Mouse (Mus musculus) regulatory T cell (primary cell): ENCODE data around the gene Tnpo1.

ENCODE experiments used
- in situ Hi-C: fragments of 300-600 bp; cut with MboI, MseI; formaldehyde crosslinking; loops from one replicate; pipeline ENCODE4 v1.15.1; 2025; ENCODE audit warnings: high pct_unique_total_duplicates

Tnpo1 gene

DNA sequence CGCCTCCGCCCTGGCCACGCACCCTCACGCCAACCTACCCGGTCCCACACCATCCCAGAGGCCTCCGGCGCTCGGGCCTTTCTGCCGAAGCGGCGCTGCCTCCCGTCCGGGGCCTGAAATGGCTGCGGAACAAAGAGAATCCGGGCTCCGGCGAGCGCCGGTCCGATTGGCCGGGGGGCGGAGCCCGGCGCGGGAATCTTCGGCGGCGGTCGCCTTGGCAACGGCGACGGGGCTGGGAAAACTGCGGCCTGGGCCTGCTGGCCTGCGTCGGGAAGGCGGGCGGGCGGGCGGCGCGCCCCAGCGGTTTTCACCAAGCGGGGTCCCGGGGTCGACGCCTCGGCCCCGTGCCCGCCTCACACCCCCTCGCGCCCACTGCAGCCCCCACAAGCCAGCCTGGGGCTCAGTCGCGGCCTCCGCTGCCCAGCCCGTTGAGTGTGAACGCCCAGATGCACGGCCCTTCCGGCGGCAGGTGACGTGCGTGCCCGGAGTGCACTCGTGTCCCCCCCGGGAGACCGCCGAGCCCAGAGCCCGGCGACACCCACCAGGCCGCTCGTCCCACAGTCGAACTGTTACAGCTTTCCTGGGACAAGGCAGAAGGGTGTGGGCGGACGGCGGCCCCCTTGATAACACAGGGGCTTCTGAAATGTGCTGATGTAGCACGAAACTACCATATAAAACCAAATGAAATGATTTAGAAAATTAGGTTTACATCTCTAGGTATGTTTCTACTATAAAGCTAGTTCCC lies at the start of gene Tnpo1:
Tnpo1 (minus strand) TSS at position 172 of the 745 bp plus-strand sequence.
- in situ Hi-C loops: no loop called here

DNA sequence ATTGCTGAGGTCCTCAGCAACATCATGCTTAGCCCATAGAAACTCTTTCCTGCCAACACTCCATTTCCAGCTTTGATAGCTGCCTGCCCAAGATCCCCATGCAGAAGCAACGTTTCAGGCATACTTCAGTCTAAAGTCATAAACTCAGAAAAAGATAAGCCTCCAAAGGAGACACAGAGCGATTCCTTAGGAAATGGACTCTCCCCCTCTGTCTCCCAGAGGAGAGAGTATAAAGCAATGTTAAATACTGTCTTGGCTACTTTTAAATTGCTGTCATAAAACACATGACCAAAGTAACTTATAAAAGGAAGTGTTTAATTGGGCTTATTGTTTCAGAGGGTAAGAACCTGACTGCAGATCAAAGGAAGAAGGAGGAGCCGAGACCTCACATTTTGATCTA lies 45.9 kb upstream of the Tnpo1 start:
- in situ Hi-C loops: no loop called here

DNA sequence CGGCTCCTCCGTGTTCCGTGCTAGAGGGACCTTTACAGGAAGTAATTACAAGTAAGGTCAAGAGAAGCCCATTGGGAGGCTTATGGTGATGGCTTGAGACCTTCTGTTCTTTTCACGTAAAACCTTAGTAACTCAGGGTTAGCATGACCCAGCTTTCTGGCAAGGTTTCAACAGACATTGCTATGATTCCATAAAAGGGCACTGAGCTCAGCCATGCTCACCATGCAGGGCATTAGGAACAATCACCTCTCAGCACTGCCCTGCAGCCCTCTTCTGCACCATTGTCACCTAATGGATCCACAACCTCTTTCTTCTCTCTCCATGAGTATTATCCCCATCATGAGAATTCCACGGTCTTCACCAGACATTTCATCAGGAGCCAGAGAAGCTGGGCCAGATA lies 45.5 kb upstream of the Tnpo1 start:
- in situ Hi-C loops: no loop called here

DNA sequence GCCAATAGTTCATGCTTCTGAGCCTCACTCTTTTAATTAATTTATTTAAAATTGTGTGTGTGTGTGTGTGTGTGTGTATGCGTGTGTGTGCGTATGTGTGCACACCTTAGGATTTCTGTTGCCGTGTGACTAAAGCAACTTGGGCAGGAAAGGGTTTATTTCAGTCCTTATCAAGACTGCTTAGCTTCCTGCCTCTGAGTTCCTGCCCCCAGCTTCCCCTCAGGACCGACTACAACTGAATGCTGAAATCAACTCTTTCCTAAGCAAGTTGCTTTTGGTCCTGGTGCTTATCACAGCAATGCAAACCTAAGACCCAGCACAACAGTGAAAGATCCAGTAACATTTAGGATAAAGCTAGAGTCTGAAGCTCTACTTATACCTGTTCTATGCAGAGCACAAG lies 42.3 kb upstream of the Tnpo1 start:
- in situ Hi-C loops: no loop called here

DNA sequence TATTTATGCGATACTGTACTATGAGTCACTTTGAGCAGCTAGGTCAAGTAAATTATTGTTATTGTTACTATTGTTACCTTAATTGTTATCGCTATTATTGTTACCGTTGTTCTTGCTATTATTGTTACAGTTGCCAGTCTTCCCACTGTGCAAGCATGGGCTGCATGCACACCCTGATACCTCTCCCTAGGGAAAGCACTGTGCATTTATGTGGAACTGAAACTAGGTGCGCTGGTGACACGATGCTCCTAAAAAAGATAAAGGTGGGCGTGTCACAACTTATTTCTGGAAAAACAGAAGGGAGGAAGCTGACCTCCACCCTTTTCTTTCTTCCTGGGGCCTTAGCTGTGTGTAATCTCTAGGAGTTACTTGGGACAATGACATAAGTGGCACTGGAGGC lies 41.8 kb upstream of the Tnpo1 start:
- in situ Hi-C loops: no loop called here

DNA sequence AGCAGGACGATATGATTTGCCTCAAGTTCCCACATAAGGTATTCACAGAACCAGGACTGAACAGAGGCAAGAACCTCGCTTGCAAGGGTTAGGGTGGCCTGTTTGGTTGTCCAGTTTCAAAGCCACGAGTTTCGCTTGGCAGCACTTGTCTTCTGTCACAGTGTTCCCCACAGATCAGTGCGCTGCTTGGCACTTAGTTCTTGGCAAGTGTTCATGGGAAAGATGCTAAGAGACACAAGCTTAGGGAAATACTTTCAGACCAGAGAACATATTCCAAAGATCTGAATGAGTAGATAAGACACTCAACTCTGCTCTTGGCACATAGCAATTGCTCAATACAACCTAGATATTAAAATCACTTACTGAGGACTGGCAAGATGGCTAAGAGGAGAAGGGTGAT lies 40.4 kb upstream of the Tnpo1 start:
- in situ Hi-C loops: no loop called here

DNA sequence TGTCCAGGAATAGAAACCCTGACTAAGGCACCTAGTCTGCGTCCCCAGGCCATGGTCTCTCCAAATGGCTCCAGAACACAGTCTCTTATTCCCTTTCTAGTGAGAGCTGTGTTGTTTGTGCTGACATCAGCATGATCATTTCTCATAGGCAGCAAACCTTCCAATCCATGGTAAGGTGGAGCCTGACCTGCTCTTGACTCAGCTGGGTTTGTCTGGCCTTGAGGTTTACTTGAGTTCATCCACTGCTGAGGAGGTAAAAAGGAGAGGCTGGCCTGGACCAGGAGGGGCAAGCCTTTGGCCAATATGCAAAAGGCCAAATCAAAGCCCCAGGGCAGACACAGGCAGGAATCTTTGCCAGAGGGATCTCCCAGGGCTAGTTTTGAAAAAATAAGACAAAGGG lies 37.4 kb upstream of the Tnpo1 start:
- in situ Hi-C loops: loop anchor here (5.0 kb wide), 1 partner anchor 49 kb away; no protein-coding TSS in a partner anchor

DNA sequence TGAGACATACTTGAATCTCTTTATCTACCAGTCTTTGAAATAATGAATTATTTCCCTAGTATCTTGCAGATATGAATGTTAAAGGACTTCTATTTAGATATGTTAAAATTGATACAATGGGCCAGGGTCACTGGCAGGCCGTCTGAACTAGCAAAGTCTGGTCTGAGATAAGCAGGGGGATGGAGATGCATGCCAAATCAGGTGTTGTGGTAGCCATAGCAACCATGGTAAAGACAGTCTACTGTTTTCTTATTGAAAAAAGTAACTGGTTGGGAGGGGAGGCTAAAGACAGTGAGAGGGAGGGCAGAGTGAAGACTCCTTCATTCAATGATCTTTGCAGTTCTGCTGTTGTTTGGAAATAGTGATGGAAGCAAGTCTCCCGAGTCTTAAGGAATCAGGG lies 32.0 kb upstream of the Tnpo1 start:
- in situ Hi-C loops: no loop called here

DNA sequence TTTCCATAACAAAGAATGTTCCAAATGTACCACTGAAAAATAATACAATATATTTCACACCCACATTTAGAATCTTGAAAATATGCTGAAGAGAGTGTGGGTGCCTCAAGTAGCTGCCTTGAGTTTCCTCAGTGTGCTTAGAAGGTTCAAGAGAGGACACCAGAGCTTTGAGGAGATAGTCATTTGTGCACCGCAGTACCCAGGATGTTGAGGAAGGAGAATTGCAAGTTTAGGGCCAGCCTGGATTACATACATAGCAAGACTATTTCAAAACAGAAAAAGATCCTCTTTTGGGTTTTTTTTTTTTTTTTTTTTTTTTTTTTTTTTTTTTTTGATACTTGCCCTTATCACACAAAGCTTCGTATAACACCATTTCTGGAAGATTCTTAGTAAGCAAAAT lies 30.0 kb upstream of the Tnpo1 start:
- in situ Hi-C loops: no loop called here

DNA sequence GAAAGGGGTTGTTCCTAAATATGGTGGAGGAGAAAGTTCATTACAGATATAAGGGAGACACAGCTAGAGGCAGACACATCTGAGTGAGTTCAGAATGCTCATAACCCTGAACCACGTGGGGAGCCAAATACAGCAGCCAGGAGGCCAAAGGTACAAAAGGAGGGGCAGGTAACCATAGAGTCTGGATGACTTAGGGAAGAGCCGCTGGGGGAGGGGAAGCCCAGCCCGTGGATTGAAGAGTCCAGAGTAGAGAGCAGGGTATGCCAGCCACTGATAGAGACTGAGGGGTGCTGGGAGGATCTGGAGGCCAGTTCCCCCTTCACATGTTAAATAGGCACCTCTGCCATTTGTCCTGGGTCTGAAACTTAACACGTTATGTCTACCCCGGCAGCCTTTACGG lies 29.5 kb upstream of the Tnpo1 start:
- in situ Hi-C loops: no loop called here

DNA sequence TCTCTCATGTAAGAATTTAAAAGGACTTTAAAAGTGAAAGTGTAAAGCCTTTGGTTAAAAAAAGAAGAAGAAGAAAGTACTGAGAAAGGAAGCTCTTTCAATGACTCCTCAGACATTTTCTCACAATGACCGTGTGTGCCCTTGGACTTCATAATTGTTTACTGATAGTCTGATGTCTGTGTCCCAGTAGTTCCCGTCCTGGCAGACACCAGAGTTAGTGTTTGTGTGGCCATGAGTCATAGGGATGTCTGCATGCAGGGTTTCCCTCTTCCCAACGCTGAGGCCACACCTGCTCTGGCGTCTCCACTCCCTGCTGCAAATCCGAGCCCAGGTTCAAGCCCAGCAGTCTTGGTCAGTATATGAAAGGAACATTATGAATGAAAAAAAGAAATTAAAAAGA lies 29.0 kb upstream of the Tnpo1 start:
- in situ Hi-C loops: no loop called here

DNA sequence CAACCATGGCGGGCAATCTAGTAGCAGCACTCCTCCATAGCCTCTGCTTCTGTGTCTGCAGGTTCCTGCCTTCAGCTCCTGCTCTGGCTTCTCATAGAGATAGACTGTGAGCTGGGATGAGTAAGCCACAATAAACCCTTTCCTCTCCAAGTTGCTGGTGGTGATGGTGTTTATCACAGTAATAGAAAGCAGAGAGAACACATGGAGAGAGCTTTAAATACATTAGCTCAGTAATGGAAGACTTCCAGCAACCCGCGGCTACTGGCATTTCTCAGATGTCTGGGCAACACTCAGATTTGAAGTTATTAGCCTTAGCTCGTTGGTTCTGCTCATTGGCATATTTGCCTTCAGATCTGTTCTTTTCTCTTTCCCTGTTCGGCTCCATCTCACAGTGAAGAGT lies 27.6 kb upstream of the Tnpo1 start:
- in situ Hi-C loops: no loop called here

DNA sequence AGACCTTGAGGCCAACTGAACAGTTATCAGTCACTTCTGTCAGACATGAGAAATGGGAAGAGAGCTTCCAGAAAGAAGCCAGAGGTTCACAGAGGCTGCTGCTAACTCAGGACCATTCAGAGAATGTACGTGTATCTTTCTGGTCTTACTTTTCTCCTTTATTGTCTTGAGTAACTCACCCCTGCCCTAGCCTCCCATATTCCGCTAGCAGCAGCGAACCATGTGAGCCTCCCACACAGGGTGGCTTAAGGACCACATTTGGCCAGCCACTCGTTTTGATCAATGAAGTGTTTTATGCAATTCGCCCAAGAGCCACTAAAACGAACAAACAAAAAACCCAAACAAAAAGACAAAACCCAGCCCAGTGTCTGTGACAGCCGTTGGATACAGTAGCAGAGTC lies 25.8 kb upstream of the Tnpo1 start:
- in situ Hi-C loops: no loop called here

DNA sequence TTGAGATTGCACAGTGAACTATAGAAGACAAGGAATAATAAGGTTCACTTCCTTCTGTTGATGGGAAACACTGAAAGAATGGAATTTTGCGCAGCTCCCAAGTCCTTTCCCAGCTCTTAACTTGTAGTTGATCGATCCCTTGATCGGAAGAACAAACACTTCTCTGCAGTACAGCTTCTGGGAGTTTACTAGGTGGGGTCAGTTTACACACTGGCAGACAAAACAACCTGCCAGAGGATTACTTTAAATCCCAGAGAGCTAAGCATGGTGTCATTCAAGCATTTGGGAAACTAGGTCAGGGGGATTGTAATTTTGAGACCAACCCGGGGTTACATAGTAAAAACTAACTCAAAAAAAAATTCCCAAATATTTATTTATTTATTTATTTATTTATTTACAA lies 22.0 kb upstream of the Tnpo1 start:
- in situ Hi-C loops: no loop called here

DNA sequence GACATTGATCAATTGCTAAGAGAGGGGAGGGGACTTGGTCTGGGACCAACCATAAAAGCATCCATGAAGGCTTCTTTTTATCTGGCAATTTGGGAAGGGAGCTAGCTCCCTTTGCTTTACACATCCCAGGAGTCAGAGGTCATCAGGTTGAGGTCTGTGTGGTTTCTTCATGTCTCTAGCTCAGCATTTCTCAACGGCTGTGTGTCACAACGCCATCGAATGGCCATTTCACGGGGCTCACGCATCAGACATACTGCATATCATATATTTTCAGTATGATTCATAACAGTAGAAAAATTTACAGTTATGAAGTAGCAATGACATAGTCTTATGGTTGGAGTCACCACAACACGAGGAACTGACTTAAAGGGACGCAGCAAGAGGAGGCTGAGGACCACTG lies 20.2 kb upstream of the Tnpo1 start:
- in situ Hi-C loops: no loop called here

DNA sequence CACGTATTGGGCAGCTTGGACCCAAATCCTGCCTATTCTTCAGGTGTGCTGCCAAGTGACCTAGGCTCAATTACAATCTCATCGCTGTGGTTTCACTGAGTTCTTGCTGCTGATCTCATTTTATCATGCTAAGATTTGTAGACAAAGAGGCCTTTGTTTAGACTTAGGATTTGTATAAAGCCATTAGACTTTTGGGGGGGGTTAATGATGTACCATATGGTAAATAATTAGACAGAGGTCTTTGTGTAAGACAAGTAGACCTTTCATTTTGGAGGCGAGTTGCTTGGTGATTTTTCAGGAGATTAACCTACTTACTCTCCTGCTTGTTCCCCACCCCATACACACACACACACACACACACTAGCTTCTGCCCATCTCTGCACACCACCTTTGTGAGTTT lies 19.7 kb upstream of the Tnpo1 start:
- in situ Hi-C loops: no loop called here

DNA sequence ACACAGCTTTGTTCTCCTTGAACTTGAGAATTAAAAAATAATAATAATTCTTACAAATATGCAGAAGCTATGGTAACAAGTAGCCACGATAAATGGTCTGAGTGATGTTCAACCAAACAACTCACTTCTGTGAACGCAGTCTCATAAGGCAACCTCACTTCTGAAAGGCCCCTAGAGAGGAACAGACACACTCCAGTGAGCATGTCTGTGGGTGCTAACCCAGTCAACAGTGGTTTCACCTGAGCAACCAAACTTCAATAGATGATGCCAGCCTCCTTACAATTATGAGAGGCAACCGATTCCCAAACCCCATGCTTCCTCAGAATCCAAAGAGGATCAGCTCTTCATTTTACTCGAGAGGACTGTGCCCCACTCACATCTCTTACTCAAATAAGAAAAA lies 19.2 kb upstream of the Tnpo1 start:
- in situ Hi-C loops: no loop called here

DNA sequence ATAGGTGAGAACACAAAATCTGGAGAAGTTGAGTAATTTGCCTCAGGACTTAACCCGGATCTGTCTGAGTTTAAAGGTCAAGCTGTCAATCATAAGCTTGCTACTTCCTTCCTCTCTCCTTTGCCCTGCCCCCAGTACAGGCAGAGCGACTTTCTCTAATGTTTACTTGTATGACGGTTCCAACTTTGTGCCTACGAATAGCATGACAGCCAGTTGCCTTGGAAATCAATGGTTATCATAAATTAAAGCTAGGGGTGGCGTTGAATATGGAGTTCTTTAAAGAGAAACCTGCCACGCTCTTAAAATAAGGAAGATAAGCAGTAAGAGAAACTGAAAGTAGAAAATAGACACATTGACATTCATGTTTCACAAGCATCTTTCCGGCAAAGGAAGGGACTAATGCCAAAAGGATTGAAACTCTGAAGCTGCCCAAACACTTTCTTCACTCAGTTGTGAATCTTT lies 18.5 kb upstream of the Tnpo1 start:
- in situ Hi-C loops: no loop called here

DNA sequence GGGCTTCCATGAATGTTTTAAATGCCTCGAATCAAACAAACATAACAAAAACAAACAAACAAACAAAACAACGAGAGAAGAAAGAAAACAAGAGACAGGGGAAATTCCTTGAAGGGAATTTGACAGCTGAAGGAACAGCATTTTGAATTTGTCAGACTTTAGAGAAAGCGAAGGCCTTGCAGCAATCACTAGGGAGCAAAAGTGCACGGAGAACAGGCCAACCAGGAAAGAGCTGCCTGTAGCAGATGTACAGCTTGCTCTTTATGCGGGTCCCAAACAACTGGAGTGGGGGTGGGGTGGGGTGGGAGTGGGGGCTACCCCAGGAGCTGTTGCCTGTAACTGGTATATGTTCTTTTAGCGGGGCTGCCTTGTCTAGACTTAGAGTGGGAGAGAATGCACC lies 16.2 kb upstream of the Tnpo1 start:
- in situ Hi-C loops: no loop called here

DNA sequence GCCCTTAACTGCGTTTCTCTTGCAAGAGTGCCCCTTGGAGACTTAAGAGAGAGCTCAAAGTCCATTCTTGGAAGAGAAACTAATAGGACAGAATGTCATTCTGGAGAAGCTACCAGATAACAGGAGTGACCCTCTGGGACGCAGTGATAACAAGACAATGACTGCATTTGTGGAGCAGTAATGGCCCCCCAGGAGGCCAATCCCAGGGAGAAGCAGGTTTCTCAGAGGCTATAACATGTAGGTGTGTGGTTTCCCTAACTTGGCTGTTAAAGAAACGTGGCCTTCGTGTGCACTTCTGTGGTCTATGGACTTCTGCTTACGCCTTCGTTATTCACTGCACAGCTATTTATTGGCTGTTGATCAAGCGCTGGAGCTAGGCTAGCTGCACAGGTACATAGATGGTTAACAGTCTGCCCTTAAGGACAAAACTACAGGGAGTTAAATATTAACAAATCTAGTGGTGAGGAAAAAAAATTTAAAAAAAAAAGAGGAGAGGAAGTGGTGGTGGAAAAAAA lies 15.7 kb upstream of the Tnpo1 start:
- in situ Hi-C loops: no loop called here

DNA sequence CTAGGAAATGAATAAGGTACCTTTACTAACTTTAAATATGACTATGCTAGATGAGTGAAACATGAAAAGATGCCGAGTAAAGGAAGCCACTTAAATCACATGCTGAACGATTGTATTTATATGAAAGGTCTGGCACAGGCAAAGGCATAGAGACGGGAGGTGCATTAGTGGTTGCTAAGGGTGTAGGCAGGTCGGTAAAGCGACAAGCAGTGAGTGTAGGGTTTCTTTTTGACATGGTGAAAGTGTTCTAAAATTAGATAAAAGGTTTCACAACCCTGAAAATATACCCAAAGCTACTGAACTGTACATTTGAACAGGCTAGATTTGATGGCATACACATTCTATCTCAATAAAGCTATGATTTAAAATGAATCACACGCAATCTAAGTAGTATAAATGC lies 10.9 kb upstream of the Tnpo1 start:
- in situ Hi-C loops: no loop called here

DNA sequence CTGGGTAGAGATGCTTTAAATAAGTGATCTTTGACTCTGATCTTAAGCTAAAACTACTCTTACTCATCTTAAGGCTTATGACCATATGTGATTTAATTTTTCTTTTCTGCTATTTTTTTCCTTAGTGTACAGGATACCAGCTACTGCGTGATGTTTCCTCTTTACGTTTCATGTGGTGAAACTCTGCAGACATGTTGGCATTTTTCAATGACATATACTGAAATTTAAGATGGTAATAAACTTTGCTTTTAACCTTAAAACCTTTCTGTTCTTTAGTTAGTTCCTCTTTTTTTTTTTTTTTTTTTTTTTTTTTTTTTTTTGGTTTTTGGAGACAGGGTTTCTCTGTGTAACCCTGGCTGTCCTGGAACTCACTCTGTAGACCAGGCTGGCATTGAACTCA lies 2.7 kb upstream of the Tnpo1 start:
- in situ Hi-C loops: no loop called here

DNA sequence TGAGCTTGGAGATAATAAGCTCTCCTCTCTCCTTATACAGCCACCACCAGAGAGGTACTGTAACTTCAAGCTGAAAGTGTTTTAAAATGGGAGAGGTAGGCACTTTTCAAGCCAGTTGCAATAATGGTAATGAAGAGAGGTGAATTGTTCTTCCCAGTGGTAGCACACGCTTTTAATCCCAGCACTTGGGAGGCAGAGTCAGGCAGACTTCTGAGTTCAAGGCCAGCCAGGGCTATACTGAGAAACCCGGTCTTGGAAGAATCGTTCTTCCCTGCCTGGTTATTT lies 716 bp upstream of the Tnpo1 start:
- in situ Hi-C loops: no loop called here
